Mouse (Mus musculus) urinary bladder, postnatal 14 days (tissue): ENCODE measurements around the gene Ttc39b.

Experiments
- DNase-seq: peaks from one replicate; pipeline ENCODE4 v3.0.0; 2021; ENCODE audit warnings: low spot score

The Ttc39b gene

GRCm38 (mm10) chr4:83228664-83229283, 95.3 kb downstream of the Ttc39b start:
- DNase-seq, result no peak

DNA sequence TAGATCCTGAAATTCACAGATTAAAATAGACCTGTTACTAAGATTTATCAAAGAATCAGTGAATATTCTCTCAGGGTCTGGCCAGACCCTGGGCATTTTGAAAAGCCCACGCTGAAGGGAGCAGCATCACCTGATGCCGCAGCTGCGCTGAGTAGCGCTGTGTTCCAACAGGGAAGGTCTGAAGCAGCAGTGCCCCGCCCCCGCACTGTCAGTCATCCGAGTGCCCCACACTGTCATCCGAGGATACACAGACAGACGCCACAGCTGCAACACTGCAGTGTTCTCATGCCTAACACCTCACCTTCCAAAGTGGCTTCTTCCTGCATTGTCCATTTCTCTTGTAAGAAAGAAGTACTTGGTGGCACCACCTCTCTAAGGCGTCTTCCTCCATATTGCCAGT, 96.0 kb downstream of the Ttc39b start:
- no peak for DNase-seq

GRCm38 (mm10) chr4:83225633-83226360, 98.3 kb downstream of the Ttc39b start:
- DNase-seq, result no peak

- DNase-seq, result no peak
Measured at GRCm38 (mm10) chr4:83224242-83224641, 99.8 kb downstream of the Ttc39b start.

GRCm38 (mm10) chr4:83223197-83223596, 100.9 kb downstream of the Ttc39b start:
- no peak for DNase-seq

- DNase-seq, result no peak
Measured at GRCm38 (mm10) chr4:83220761-83221557, 103.1 kb downstream of the Ttc39b start.

DNA sequence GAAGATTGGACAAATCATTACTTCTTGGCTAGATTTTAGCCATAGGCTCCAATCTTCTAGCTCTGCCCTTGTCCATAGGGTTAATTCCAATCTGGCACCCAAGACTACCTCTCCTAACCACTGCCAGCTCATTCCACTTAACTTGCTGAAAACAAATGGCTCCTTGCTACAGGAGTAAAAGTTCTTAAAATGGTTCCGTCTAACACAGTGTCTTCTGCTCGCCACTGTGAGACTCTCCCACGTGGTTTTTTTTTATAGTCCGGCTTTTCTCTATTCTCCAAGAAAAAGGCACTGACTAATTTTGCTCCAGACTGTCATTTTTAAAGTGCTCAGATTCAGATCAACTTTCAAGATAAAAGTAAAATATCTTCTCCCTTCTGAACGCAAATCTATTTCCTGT, 104.8 kb downstream of the Ttc39b start:
- no peak for DNase-seq

GRCm38 (mm10) chr4:83217128-83217527, 106.9 kb downstream of the Ttc39b start:
- no peak for DNase-seq

GRCm38 (mm10) chr4:83216381-83216780, 107.7 kb downstream of the Ttc39b start:
- no peak for DNase-seq

- no peak for DNase-seq
Measured at GRCm38 (mm10) chr4:83215776-83216175, 108.3 kb downstream of the Ttc39b start.

DNA sequence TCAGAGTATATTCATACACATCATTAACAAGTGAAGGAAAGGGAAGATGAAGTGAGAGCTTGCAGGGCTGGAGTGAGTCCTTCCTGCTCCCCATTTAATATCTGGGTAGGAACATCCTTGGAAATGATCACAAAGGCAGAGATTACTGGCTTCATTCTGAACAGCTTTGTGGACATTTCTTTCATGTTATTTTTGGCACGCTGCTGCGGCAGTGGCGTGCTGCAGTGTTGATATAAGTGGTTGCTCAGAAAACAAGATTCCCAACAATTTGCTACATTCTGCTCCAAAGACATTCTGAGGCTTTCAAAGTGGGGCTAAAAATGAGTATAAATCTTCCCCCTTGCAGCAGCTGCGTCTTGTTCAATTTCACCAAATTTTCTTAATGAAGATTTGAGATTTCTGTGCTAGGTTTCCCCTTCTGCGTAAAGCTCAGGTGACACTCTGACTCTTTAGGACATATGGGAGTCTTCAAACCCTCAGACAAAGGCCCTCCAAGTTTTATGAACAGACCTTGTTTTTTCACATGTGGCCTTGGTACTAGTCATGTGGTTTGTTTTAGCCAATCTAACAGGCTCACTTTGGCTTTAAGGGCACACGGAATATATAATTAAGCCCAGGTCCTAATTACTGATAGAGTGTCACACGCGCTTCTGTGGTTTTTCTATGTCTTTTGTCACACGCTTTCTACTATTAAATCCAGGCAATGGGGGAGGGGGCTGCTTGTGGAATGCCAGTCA, 109.1 kb downstream of the Ttc39b start:
- no peak for DNase-seq

GRCm38 (mm10) chr4:83213752-83214151, 110.3 kb downstream of the Ttc39b start:
- DNase-seq, result no peak

- DNase-seq, result no peak
Measured at GRCm38 (mm10) chr4:83211709-83212108, 112.3 kb downstream of the Ttc39b start.

DNA sequence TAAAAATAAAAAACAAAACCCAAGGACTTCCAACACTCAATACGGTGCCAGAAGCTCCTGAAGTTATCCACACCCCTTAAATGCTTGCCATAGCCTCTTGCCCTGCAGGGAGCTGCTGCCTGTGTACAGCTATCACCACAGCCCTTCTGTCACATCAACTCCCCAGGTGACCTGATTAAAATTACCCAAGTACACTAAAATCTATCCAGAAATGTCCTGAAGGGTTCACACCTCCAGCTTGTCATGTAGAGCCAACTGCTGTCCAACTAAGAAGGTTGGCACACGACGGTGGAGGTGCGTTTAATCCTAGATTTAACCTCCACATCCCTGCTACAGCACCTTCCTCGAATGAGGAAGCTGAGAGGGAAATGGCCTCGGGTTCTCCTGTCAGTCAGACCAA, 113.6 kb downstream of the Ttc39b start:
- no peak for DNase-seq

DNA sequence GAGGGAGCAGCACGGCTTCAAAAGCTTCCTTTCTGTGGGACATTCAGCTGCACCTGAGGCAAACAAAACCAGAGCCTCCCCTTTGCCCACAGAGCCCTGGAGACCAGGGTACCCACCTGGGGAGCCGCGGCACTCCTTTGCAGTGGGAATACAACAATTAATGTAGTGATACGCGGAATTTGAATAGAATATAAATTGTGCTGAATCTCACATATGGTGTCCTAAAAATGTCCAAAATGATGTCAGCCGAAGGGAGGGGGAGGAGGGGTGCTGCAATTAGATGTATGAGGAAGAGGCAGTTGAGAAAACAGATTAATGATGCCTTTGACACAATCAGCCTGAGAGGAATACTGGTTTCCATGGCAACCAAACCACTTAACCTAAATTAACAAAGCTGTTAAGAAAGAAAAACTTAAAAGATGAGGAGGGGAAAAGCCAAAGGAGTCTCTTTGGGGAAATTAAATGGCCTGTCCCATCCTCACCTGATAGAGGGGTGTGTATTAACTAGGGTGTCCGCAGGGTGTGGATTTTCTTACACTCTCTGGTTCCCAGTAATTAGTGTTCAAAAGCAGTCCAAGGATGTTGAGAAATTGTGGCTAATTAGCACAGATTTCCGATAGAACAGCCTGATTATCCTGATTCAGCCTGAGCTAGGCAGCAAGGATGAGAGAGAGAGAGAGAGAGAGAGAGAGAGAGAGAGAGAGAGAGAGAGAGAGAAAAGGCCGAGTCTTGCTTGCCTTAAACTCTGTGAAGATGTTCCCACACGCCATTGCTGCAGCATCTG, 117.1 kb downstream of the Ttc39b start:
- DNase-seq, result no peak

DNA sequence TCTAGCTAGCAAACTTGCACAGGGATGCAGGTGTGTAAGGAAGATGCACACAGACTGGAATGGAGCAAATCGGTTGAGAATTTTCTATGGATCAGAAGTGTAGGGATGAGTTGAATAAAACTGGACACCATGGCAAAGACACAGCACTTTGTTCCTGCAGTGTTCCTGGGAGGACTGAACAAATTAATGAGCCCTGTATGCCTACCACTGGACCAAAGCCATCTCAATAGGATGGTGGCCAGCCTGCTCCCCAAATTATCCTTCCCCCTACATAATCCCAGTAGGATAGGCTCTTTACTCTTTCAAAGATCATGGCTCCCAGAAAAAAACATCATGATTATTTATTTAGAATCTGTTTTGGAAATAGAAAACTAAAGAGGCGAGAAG, 117.6 kb downstream of the Ttc39b start:
- no peak for DNase-seq

DNA sequence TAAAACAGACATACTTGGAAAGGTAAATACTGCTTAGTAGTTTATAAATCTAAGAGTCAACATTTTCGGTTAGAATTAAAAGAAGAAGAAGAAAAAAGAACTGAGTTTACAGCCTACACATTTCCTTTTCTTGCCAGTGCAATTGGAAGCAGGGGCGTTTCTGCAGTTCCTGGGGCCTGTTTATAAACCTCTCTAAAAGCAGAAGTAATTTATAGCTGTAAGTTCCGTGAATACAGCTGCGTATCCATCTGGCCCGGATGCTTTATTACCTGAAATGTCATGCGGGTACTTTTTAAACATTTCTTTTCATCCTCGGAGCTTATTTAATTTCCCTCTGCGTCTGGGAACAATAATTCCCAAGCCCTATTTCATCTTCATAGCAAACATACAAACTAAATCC, 124.7 kb downstream of the Ttc39b start:
- no peak for DNase-seq

- DNase-seq, result no peak
Measured at GRCm38 (mm10) chr4:83198123-83198522, 125.9 kb downstream of the Ttc39b start.

- DNase-seq, result no peak
Measured at GRCm38 (mm10) chr4:83189736-83190135, 134.3 kb downstream of the Ttc39b start.

- DNase-seq, result no peak
Measured at GRCm38 (mm10) chr4:83187324-83187723, 136.7 kb downstream of the Ttc39b start.

GRCm38 (mm10) chr4:83186448-83186847, 137.6 kb downstream of the Ttc39b start:
- DNase-seq, result no peak
